Comparison of ENCODE assay signal across 28 mouse cellular contexts in the genomic region with DNA sequence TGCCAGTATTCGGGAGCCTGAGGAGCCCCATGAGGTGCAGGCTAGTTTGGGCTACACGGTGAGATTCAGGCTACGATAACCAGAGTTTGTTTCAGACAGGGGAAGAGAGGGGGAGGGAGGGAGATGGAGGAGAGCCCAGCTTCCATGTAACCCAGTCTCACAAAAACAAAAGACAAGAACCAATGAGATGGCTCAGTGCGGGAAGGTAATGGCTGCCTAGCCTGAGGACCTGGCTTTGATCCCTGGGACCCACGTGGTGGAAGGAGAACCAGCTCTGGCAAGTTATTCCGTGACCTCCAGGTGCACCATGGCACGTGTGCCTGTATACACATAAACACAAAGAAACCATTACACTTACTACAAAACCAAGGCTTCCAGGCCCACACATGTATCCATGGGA. TPM values are rescaled to one million over a fixed set of nuclear protein-coding genes. Genes with fewer than 3 reads are reported as not detected.
A peak's percentile ranks its signal among the peaks of the same experiment; 100 is the strongest.
DNase-seq lines count a peak whose midpoint lies in the region; ATAC-seq and TF ChIP-seq lines count a peak whose summit lies in the region.
"Had no signal": no experiment of that assay in that cellular context is flagged by ENCODE, and none has a peak within 500 bp of the region (broad histone marks: within the 10 kb centered on the region; RNA-seq: fewer than 3 reads in every experiment).

No protein-coding gene starts in this region.

- DNase-seq in embryonic facial prominence, embryonic 10.5 days (ENCODE audit: low spot score) = no peak
- peak; percentile 66 for DNase-seq in liver, adult 2 months (ENCODE audit: extremely low read depth, low read depth, low spot score)
- DNase-seq in fat pad, adult 2 months (ENCODE audit: extremely low read depth, low read depth, low spot score) = peak; percentile 68
- peak; percentile 74 for DNase-seq in kidney, postnatal 36 days
- no peak for DNase-seq in right cerebral cortex, postnatal 25 days
- DNase-seq in embryo, embryonic 11 days = no peak
- DNase-seq: adrenal gland, postnatal 36 days; cerebellum, adult 9-10 months; gastrocnemius, postnatal 25 days; heart, adult 2 months; heart, postnatal 14 days; lung, embryonic 14.5 days; lung, postnatal 4 days; right cerebral cortex, adult 18-20 months; thymus, adult 18-20 months; thymus, postnatal 36 days had no signal

- no peak overlapping the region for H3K4me3 ChIP-seq in embryonic facial prominence, embryonic 13.5 days
- no peak overlapping the region for H3K4me3 ChIP-seq in embryonic facial prominence, embryonic 10.5 days
- no peak overlapping the region for H3K4me3 ChIP-seq in liver, adult 2 months (ENCODE audit: insufficient read depth, low read depth, low read length)
- H3K4me3 ChIP-seq in liver, embryonic 12.5 days = no peak overlapping the region
- H3K4me3 ChIP-seq: embryonic facial prominence, embryonic 12.5 days; heart, adult 2 months; heart, embryonic 13.5 days; neural tube, embryonic 15.5 days; stomach, embryonic 15.5 days had no signal

- H3K79me2 ChIP-seq in liver, adult 2 months (ENCODE audit: control insufficient read depth, insufficient read depth, low read length) = no peaks in the 10 kb centered on the region

- peaks cover 45% of the 10 kb centered on the region for H3K36me3 ChIP-seq in embryonic facial prominence, embryonic 13.5 days
- H3K36me3 ChIP-seq in embryonic facial prominence, embryonic 10.5 days (replicated peaks) = peaks cover 60% of the 10 kb centered on the region
- H3K36me3 ChIP-seq in liver, adult 2 months (ENCODE audit: control insufficient read depth, insufficient read depth, low read length) = peaks cover 23% of the 10 kb centered on the region
- peaks cover 58% of the 10 kb centered on the region for H3K36me3 ChIP-seq in liver, embryonic 12.5 days

- no peak for TF ChIP-seq CTCF in liver, adult 2 months (IDR thresholded peaks at IDR 0.05; ENCODE audit: low read depth, low read length)

- H3K9me3 ChIP-seq in embryonic facial prominence, embryonic 13.5 days = no peaks in the 10 kb centered on the region
- no peaks in the 10 kb centered on the region for H3K9me3 ChIP-seq in embryonic facial prominence, embryonic 10.5 days
- H3K9me3 ChIP-seq in liver, embryonic 12.5 days (replicated peaks) = no peaks in the 10 kb centered on the region
- H3K9me3 ChIP-seq: embryonic facial prominence, embryonic 12.5 days; heart, embryonic 13.5 days; neural tube, embryonic 15.5 days; stomach, embryonic 15.5 days had no signal

- H3K4me1 ChIP-seq in embryonic facial prominence, embryonic 13.5 days = no peaks in the 10 kb centered on the region
- H3K4me1 ChIP-seq in embryonic facial prominence, embryonic 10.5 days = peaks cover 7% of the 10 kb centered on the region; the same call in 1 of the 2 replicates
- H3K4me1 ChIP-seq in liver, adult 2 months (ENCODE audit: control insufficient read depth, insufficient read depth, low read length) = peaks cover 4% of the 10 kb centered on the region; the same call in 1 of the 2 replicates
- H3K4me1 ChIP-seq in liver, embryonic 12.5 days = peaks cover 26% of the 10 kb centered on the region
- H3K4me1 ChIP-seq: embryonic facial prominence, embryonic 12.5 days; neural tube, embryonic 15.5 days; stomach, embryonic 15.5 days had no signal

- 64% methylated on average over 7 of the region's 7 CpGs for WGBS in embryonic facial prominence, embryonic 13.5 days
- 83% methylated on average over 7 of the region's 7 CpGs for WGBS in embryonic facial prominence, embryonic 10.5 days
- 59% methylated on average over 7 of the region's 7 CpGs for WGBS in liver, adult 2 months
- WGBS in liver, embryonic 12.5 days (ENCODE audit: insufficient replicate concordance) = 84% methylated on average over 7 of the region's 7 CpGs

- H3K9ac ChIP-seq in embryonic facial prominence, embryonic 13.5 days = no peak overlapping the region
- H3K9ac ChIP-seq in liver, adult 2 months (ENCODE audit: low read depth, low read length) = no peak overlapping the region
- no peak overlapping the region; the same call in 1 of the 2 replicates for H3K9ac ChIP-seq in liver, embryonic 12.5 days
- H3K9ac ChIP-seq: embryonic facial prominence, embryonic 12.5 days; heart, embryonic 13.5 days; liver, embryonic 14.5 days; lung, embryonic 14.5 days; neural tube, embryonic 15.5 days; stomach, embryonic 15.5 days had no signal

- H3K4me2 ChIP-seq in embryonic facial prominence, embryonic 13.5 days = no peak overlapping the region
- no peak overlapping the region for H3K4me2 ChIP-seq in liver, embryonic 12.5 days
- H3K4me2 ChIP-seq: embryonic facial prominence, embryonic 12.5 days; heart, embryonic 13.5 days; lung, embryonic 14.5 days; neural tube, embryonic 15.5 days; stomach, embryonic 15.5 days had no signal

- no peaks in the 10 kb centered on the region for H3K27me3 ChIP-seq in embryonic facial prominence, embryonic 13.5 days
- H3K27me3 ChIP-seq in embryonic facial prominence, embryonic 10.5 days (replicated peaks; ENCODE audit: low read depth, poor library complexity, severe bottlenecking) = no peaks in the 10 kb centered on the region
- no peaks in the 10 kb centered on the region for H3K27me3 ChIP-seq in liver, adult 2 months (ENCODE audit: control insufficient read depth, insufficient read depth, low read length)
- H3K27me3 ChIP-seq in liver, embryonic 12.5 days (replicated peaks) = no peaks in the 10 kb centered on the region
- H3K27me3 ChIP-seq: embryonic facial prominence, embryonic 12.5 days; heart, embryonic 13.5 days; neural tube, embryonic 15.5 days; stomach, embryonic 15.5 days had no signal

- H3K27ac ChIP-seq in embryonic facial prominence, embryonic 13.5 days = no peak overlapping the region
- H3K27ac ChIP-seq in embryonic facial prominence, embryonic 10.5 days (replicated peaks) = no peak overlapping the region
- no peak overlapping the region for H3K27ac ChIP-seq in liver, adult 2 months (replicated peaks; ENCODE audit: insufficient read depth, low read depth, low read length)
- no peak overlapping the region for H3K27ac ChIP-seq in liver, embryonic 12.5 days
- H3K27ac ChIP-seq: embryonic facial prominence, embryonic 12.5 days; heart, adult 2 months; heart, embryonic 13.5 days; hindbrain, postnatal 0 days; liver, embryonic 14.5 days; neural tube, embryonic 15.5 days; stomach, embryonic 15.5 days had no signal

- no peak for TF ChIP-seq POLR2A in liver, adult 2 months (IDR thresholded peaks at IDR 0.05; ENCODE audit: extremely low read depth, insufficient read depth, low read length)

- peak; percentile 23; the same call in 1 of the 2 replicates for ATAC-seq in embryonic facial prominence, embryonic 13.5 days (ENCODE audit: insufficient number of reproducible peaks, insufficient read depth, low FRiP score, low TSS enrichment, low read depth)
- no peak for ATAC-seq in liver, embryonic 12.5 days
- ATAC-seq: forebrain, embryonic 16.5 days; hindbrain, postnatal 0 days; intestine, embryonic 16.5 days had no signal

RNA-seq across cellular contexts. Expression of a gene that starts 10.3 kb away (rescaled TPM):
- polyA plus RNA-seq in embryonic facial prominence, embryonic 13.5 days (2015; fragmentation: Nextera tagmentation; extraction: Ambion mirVana) = not detected in 2 replicates
- not detected in 2 replicates for polyA plus RNA-seq in embryonic facial prominence, embryonic 10.5 days (2016; fragmentation: Nextera tagmentation; extraction: Ambion mirVana)
- total RNA-seq in liver, adult 2 months (2014; rRNA removed) = not detected in 2 replicates
- 0.21 and 0.22 TPM in 2 replicates for polyA plus RNA-seq in liver, adult 2 months (2012; rRNA removed)
- polyA plus RNA-seq in liver, embryonic 12.5 days (2016; fragmentation: Nextera tagmentation; extraction: Ambion mirVana) = 0.36 TPM in 1 of 2 replicates, not detected in the other
- total RNA-seq: gastrocnemius, postnatal 25 days; heart, adult 2 months; heart, postnatal 14 days; hindbrain, postnatal 0 days had no signal
- polyA plus RNA-seq: embryonic facial prominence, embryonic 12.5 days; hindbrain, embryonic 11.5 days; limb, embryonic 11.5 days; lung, embryonic 14.5 days; stomach, embryonic 15.5 days had no signal

RNA-seq across cellular contexts. Expression of a gene that starts 17.6 kb away (rescaled TPM):
- 61.8 and 65.9 TPM in 2 replicates for polyA plus RNA-seq in embryonic facial prominence, embryonic 13.5 days (2015; fragmentation: Nextera tagmentation; extraction: Ambion mirVana)
- polyA plus RNA-seq in embryonic facial prominence, embryonic 10.5 days (2016; fragmentation: Nextera tagmentation; extraction: Ambion mirVana) = 48.1 and 49.6 TPM in 2 replicates
- 148 and 183 TPM in 2 replicates for total RNA-seq in liver, adult 2 months (2014; rRNA removed)
- polyA plus RNA-seq in liver, adult 2 months (2012; rRNA removed) = 280 and 359 TPM in 2 replicates
- 55.1 and 57.2 TPM in 2 replicates for polyA plus RNA-seq in liver, embryonic 12.5 days (2016; fragmentation: Nextera tagmentation; extraction: Ambion mirVana)

RNA-seq across cellular contexts. Expression of a gene that starts 17.6 kb away (rescaled TPM):
- 109 and 123 TPM in 2 replicates for polyA plus RNA-seq in embryonic facial prominence, embryonic 13.5 days (2015; fragmentation: Nextera tagmentation; extraction: Ambion mirVana)
- polyA plus RNA-seq in embryonic facial prominence, embryonic 10.5 days (2016; fragmentation: Nextera tagmentation; extraction: Ambion mirVana) = 193 and 200 TPM in 2 replicates
- total RNA-seq in liver, adult 2 months (2014; rRNA removed) = 9.5 and 11.9 TPM in 2 replicates
- 48.9 and 57.3 TPM in 2 replicates for polyA plus RNA-seq in liver, adult 2 months (2012; rRNA removed)
- polyA plus RNA-seq in liver, embryonic 12.5 days (2016; fragmentation: Nextera tagmentation; extraction: Ambion mirVana) = 80.9 and 83.4 TPM in 2 replicates

RNA-seq across cellular contexts. Expression of a gene that starts 36.7 kb away (rescaled TPM):
- polyA plus RNA-seq in embryonic facial prominence, embryonic 13.5 days (2015; fragmentation: Nextera tagmentation; extraction: Ambion mirVana) = 152 and 159 TPM in 2 replicates
- 180 and 184 TPM in 2 replicates for polyA plus RNA-seq in embryonic facial prominence, embryonic 10.5 days (2016; fragmentation: Nextera tagmentation; extraction: Ambion mirVana)
- 27.4 and 31.7 TPM in 2 replicates for total RNA-seq in liver, adult 2 months (2014; rRNA removed)
- polyA plus RNA-seq in liver, adult 2 months (2012; rRNA removed) = 44.1 and 47.3 TPM in 2 replicates
- 107 and 112 TPM in 2 replicates for polyA plus RNA-seq in liver, embryonic 12.5 days (2016; fragmentation: Nextera tagmentation; extraction: Ambion mirVana)

RNA-seq across cellular contexts. Expression of a gene that starts 48.7 kb away (rescaled TPM):
- 7.8 and 9.8 TPM in 2 replicates for polyA plus RNA-seq in embryonic facial prominence, embryonic 13.5 days (2015; fragmentation: Nextera tagmentation; extraction: Ambion mirVana)
- polyA plus RNA-seq in embryonic facial prominence, embryonic 10.5 days (2016; fragmentation: Nextera tagmentation; extraction: Ambion mirVana) = 4.5 and 5.5 TPM in 2 replicates
- total RNA-seq in liver, adult 2 months (2014; rRNA removed) = 0.55 and 1.0 TPM in 2 replicates
- 0.82 and 1.1 TPM in 2 replicates for polyA plus RNA-seq in liver, adult 2 months (2012; rRNA removed)
- 0.45 and 0.49 TPM in 2 replicates for polyA plus RNA-seq in liver, embryonic 12.5 days (2016; fragmentation: Nextera tagmentation; extraction: Ambion mirVana)

Comparison
In these comparisons a context has a peak if more than half of its experiments do, and no peak if none do; other contexts are left out.
1. DNase-seq: peak in liver, adult 2 months (single experiment), fat pad, adult 2 months (single experiment) and kidney, postnatal 36 days (2 of 2); none in embryonic facial prominence, embryonic 10.5 days (single experiment), right cerebral cortex, postnatal 25 days (single experiment) and embryo, embryonic 11 days (single experiment).